Mouse (Mus musculus) gastrocnemius, adult 18-20 months (tissue): ENCODE data around the gene Adgre5. TPM values are rescaled to one million over a fixed set of nuclear protein-coding genes. Genes with fewer than 3 reads are reported as not detected.

Experiments used
- DNase-seq: peaks from one replicate; pipeline ENCODE4 v3.0.0; 2021; ENCODE audit warnings: low spot score
- total RNA-seq, 2 experiments: library from RNA; stranded (reverse); gene quantifications; 2 replicates each; pipeline ENCODE4 v1.2.3; 2021

Gene Adgre5
- total RNA-seq, 2 experiments from 2014 or later, result 16.9 to 22.9 TPM

DNA sequence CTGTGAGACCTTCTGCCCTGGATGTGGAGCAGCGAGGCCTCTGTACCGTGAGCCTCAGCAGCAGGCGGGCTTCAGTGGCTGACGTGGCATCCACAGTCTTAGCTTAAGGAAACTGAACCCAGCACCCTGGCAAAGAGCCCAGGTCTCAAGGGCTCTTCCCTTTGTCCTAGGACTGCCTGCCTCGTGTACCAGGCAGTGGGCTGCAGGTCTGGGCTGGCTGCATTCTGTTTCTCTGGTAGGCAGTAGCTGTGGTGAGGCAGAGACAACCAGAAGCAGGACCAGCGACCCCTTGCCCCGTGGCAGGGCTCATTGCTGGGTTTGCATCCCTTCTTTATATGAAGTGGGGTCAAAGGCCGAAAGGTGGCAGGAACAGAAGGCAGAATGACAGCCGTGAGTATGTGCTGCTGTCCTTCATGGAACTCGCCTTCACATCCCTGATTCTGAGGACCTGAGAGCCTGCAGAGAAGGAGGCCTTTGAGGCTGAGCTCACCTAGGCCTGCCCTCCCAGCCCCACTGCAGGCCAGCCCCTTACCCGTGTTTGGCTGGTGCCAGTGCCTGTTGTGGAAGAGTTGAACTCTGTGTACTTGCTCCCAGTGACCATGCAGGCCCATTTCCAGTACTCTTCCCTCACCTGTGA lies 17.6 kb downstream of the Adgre5 start:
- DNase-seq, result no peak

DNA sequence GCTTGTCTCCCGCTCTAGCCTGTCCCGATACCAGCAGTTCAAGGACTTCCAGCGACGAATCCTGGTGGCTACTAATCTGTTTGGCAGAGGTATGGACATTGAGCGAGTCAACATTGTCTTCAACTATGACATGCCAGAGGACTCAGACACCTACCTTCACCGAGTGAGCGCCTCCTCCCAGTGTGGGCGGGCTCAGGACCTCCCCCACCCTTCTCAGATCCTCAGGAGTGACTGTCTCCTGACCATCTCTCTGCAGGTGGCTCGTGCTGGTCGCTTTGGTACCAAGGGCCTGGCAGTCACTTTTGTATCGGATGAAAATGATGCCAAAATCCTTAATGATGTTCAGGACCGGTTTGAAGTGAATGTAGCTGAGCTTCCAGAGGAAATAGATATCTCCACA lies 18.5 kb downstream of the Adgre5 start:
- no peak for DNase-seq

GRCm38 (mm10) chr8:83721405-83722025 lies 19.6 kb downstream of the Adgre5 start:
- no peak for DNase-seq

- DNase-seq, result no peak
Observed at GRCm38 (mm10) chr8:83719693-83720092, 21.4 kb downstream of the Adgre5 start.

- no peak for DNase-seq
Observed at GRCm38 (mm10) chr8:83719048-83719447, 22.1 kb downstream of the Adgre5 start.

- no peak for DNase-seq
Observed at GRCm38 (mm10) chr8:83716563-83716962, 24.6 kb downstream of the Adgre5 start.

DNA sequence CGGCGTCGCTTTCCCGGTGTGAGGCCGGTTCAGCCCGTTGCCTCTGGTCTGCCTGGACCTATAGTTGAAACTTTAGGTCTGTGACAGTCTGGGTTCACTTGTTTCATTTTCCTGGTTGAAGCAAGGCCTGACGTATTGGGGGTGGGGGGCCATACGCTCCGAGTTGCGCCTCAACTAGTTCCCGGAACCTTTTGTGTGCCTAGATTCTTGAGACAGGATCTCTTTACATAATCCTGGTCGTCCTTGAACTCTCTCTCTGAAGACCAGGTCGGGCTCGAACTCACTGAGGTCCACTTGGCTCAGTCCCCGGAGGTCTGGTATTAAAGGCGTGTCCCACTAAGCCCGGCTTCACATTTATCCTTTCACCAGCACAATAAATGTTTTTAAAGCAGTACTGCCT lies 25.4 kb downstream of the Adgre5 start:
- no peak for DNase-seq

DNA sequence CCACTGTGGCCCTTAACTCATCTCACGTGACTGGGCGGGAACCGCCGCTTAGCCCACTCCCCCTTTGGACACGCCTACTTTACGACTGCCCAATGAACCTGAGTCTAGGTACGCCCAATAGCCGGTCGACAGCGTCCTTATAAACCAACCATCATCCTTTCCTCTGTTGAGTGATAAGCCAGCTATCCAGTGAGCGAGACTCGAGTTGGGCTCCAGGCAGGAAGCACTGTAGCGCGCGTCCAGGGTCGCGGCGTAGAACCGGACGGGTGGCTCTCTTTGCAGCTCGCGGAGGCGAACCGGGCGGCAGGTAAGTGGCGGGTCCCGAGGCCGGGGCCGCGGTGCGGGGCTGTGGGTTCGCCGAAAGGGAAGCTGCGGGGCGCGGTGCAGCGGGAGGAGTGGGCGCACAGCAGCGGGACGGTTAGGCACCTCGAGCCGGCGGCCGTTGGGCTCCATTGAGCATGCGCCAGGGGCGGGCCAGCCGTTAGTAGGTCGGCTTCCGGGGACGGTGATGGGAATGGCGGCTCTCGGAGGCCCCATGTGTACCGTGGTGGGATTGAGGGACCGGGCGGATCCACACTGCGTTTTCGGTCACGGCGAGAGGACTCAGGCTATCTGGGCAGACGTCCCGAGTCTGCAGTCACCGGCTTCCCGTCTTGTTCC lies 26.0 kb downstream of the Adgre5 start, which contains the start of gene Ddx39:
TSS of gene Ddx39 (plus strand) at position 147 of the 660 bp plus-strand sequence.
- peak; percentile 98 for DNase-seq

- DNase-seq, result no peak
Observed at GRCm38 (mm10) chr8:83714676-83715030, 26.5 kb downstream of the Adgre5 start.

DNA sequence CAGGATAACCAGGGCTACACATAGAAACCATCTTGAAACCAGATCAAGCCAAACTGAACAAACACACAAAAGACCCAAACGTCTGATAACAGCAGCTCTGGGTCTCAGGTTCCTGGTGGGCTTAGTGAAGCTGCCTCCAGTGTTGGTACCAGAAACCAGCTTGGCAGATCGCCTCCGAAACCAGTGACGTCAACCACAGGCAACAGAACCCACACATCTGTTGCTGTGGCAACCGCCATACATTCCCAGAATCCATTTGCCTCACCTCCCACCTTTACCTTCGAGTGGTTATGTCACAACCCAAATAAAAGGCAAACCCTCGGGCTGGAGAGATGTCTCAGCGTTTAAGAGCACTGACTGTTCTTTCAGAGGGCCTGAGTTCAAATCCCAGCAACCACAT lies 33.6 kb downstream of the Adgre5 start:
- no peak for DNase-seq

DNA sequence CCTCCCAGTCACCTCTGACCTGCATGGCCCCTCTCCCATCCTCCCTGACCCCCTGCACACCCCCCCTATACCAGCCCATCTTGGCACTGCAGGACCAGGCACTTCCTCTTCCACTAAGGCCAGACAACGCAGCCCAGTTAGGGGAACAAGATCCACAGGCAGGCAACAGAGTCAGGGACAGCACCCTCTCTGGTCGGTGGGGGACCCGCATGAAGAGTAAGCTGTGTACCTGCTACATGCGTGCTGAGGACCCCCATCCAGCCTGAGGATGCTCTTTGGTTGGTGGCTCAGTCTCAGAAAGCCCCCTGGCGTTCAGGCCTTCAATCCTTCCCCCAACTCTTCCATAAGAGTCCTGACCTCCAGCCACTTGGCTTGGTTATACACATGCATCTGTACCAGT lies 34.7 kb downstream of the Adgre5 start:
- no peak for DNase-seq

GRCm38 (mm10) chr8:83703426-83703825 lies 37.7 kb downstream of the Adgre5 start:
- no peak for DNase-seq

DNA sequence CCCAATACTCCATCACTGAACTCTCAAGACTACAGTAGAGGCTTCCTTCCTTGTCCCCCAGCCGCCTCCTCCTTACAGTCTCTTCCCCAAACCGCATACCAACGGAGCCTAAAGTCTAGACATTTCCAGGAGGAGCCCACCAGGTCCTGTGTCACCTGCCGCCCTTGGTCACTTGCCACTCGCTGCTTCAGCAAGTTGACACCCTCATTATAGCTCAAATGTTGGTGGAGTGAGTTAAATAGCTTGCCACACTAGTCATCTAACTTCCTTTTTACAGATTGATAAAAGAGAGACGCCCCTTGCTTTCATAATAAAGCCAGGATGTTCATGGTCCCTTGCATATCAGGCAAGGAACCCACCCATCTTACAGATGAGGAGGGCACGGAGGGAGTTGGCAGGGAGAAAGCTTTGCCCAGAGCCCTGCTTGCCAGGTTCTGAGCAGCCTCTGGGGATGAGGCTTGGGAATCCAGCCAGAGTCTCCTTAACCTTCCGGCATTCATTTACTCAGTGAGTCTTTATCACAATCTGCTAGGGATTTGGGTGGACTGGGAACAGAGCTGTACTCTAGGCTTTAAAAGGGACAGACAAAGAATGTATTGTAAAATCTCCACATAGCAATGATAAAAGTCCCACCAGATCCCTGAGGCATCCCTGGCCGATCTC lies 40.6 kb downstream of the Adgre5 start:
- no peak for DNase-seq

- DNase-seq, result no peak
Observed at GRCm38 (mm10) chr8:83699566-83699965, 41.6 kb downstream of the Adgre5 start.

- peak; percentile 67 for DNase-seq
Observed at GRCm38 (mm10) chr8:83698661-83699453, 42.3 kb downstream of the Adgre5 start, which contains the start of gene Pkn1. Gene Pkn1 (minus strand): TSS chr8:83699179.

- peak; percentile 22 for DNase-seq
Observed at GRCm38 (mm10) chr8:83698291-83698660, 42.9 kb downstream of the Adgre5 start.

- DNase-seq, result peak; percentile 42
Observed at GRCm38 (mm10) chr8:83697374-83698220, 43.5 kb downstream of the Adgre5 start.

- DNase-seq, result no peak
Observed at GRCm38 (mm10) chr8:83695351-83696106, 45.6 kb downstream of the Adgre5 start.

DNA sequence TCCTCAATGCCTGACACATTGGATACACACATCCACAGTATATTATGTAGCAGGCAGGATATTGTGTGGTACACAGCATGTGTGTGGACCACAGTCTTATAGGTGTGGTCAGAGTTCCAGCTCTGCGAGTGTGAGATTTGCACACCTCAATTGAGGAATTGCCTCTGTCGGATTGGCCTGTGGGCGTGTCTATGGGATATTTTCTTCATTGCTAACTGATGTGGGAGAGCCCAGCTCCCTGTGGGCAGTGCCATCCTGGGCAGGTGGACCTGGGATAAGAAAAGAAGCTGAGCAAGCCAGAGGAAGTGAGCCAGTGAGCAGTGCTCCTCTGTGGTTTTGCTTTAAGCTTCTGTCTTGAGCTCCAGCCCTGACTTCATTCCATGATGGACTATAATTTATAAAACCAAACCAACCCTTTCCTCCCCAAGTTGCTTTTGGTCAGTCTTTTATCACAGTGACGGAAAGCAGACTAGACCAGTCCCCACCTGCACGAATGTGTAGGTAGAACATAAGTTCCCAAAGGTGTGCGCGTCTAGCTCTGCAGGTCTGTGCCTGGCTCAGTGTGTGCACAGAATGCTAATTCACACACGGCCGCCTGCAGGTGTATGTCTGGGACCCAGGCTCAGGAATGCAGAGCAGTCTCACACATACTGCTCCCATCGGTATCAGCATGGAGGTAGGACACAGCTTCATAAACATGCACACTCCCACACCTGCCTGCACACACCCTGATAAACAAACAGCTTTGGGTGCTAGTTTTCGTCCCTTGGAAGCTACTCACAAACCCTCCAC lies 46.6 kb downstream of the Adgre5 start:
- DNase-seq, result no peak
